Mouse (Mus musculus) bone marrow, adult 2 months (tissue): ENCODE data around the gene Dazap1.

ENCODE experiments used
- CTCF ChIP-seq: fragments of 200-500 bp; IDR thresholded peaks from 2 replicates; pipeline ENCODE4 v1.5.1; 2011; ENCODE audit warnings: low read length, control low read depth; ENCODE audit not compliant: control insufficient read depth, insufficient read depth
- POLR2A ChIP-seq: fragments of 200-500 bp; IDR thresholded peaks from 2 replicates; pipeline ENCODE4 v1.6.1; 2011; ENCODE audit warnings: low read depth, mild to moderate bottlenecking, control low read depth, low read length, borderline replicate concordance; ENCODE audit not compliant: control insufficient read depth

GRCm38 (mm10) chr10:80253551-80253950 is 7.7 kb upstream of the Dazap1 start:
- no peak for TF ChIP-seq CTCF
- no peak for TF ChIP-seq POLR2A
